Mouse (Mus musculus) neutrophil, adult 65 days (primary cell): Measurements from ENCODE around the gene Ccdc6. TPM values are rescaled to one million over a fixed set of nuclear protein-coding genes. Genes with fewer than 3 reads are reported as not detected.

Source experiments
- total RNA-seq: library from RNA; stranded (reverse); gene quantifications from 2 replicates; pipeline ENCODE4 v1.2.4, GENCODE M21; 2023

Gene Ccdc6
- 10.5 and 14.0 TPM in 2 replicates for total RNA-seq

GRCm38 (mm10) chr10:70096366-70097188, at the start of gene Ccdc6:
Gene Ccdc6, plus strand, starts transcription at chr10:70097121.

DNA sequence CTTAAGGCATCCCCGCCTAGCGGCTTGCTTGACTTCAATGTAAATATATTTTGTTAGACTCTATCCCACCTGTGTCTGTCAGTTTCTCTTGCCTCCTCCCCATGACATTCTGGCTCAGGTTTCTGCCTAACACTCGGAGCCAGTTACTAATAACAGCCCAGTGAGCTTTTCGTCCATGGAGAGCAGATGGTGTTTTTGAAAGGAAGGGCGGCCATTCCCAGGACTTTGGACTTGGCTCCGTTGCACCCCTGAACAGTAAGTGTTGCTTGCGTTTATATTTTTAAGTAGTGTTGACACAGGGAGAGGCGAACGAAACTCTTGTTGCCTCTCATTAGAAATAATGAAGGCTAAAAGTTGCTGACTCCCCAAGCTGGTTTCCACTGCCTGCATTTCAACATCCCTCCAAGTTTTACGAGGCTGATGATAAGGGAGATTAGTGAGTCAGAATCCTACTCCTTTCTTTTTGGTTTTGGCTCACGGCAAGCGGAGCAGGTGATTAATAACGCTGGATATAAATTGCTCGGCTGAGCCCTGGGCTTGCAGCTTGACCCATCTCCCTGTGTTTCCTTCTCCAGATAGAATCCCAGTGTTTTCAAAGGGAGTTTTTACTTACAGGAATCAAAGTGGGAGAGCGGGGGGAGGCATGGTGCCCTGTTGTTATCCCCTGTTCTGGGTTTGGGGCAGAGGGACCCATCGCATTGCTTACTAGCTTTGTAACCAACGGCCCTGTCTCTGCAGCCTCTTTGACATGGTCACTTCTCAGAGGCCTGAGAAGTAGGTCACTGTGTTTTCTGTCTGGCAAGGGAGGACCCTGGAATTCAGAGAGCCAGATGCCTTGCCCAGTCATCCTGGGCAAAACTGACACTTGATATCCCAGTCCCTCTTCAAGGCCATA, 107.8 kb downstream of the Ccdc6 start, which contains the start of gene Mrln:
Gene Mrln, plus strand, starts transcription at position 160 of the 895 bp plus-strand sequence.

Other genes starting within 250 kb of the Ccdc6 start
- gene Mrln, start 107.5 kb downstream of the Ccdc6 start, total RNA-seq: not detected in 2 replicates
- gene Slc16a9, start 148.0 kb downstream of the Ccdc6 start, total RNA-seq: not detected in 2 replicates